Mouse (Mus musculus): ENCODE data around the gene Snx15.
A peak's percentile ranks its signal among the peaks of the same experiment; 100 is the strongest.
"Not testable (repeated sequence)": the region's sequence is repeated elsewhere in the genome, so short reads cannot be mapped to it uniquely, and the experiment has no call there.

Snx15 gene

DNA sequence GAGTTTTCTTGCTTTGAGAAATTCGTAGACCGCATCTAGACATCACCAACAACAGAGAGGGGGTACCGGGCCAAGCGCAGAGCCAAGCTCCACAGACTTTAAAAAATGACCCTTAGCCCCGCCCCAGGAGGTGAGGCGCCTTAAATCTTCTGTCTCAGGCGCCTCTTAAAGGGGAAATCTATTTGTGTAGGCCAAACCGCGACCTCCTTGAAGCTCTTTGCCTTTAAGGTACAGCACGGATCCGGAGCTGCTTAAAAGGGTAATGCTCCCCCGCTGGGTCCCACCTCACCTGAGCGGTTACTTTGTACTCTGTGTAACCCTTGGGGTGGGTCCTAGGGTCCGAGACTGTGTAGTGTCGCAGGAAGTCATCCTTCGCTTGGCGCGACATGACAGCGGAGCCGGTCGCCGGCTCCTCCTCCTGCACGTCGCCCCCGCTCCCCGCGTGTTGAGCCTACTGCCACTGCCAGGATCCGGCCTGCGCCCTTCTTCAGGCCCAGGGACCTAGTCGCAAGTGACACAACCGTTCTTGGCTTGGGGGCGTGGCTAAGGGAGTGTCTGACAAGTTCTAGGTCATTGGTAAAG lies at the start of gene Snx15:
TSS of gene Snx15 (minus strand) at position 545 of the 582 bp plus-strand sequence.
- peak; percentile 99 for DNase-seq (ENCODE audit: low spot score)

DNA sequence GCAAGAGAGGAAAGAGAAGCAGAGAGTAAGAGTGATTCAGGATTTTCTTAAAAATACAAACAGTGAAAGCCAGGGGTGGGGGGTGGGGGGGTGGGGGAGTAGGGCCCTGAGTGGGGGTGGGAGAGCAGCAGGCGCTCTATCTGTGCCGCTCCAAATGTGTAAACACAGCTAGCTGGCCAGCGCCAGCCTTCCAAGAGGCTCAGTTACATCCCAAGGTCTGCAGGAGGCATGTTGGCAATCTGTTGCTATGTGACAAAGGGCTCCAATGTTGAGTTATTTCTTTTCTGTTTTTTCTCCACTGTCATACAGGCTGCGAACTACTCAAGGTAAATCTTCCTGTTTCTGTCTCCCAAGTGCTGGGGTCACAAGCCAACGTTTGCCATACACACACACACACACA lies 46.7 kb upstream of the Snx15 start:
- DNase-seq (ENCODE audit: low spot score), result peak; percentile 52

DNA sequence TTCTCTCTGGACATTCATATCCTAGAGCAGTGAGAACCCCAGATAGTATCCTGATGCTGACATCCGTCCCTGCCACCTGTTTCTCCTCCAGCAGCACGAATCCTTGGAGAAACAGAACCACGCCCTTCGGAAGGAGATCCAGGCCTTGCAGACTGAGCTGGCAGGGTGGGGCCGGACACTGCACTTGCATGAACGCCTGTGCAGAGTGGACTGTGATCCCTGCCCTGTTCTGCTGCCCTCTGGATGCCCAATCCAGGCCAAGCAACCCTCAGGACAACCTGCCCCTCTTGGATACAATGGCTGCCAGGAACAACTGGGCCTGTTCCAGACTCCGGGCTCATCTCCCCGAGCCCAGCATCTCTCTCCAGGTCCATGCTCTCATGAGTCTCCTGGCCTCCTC lies 43.1 kb upstream of the Snx15 start:
- no peak for DNase-seq (ENCODE audit: low spot score)

DNA sequence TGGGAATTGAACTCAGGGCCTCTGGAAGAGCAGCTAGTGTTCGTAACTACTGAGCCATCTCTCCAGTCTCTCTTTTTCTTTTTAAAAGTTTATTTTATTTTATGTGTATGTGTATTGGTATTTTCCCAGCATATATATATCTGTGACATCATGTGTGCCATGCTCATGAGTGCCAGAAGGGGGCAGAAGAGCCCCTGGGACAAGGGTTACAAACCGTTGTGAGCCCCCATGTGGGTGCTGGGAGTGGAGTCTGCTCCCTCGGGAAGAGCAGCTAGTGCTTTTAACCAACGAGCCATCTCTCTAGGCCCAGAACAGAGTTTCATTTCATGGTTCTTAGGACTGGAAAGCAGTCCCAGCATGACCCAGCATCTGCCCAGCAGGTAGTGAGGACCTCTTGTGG lies 38.6 kb upstream of the Snx15 start:
- no peak for DNase-seq (ENCODE audit: low spot score)

DNA sequence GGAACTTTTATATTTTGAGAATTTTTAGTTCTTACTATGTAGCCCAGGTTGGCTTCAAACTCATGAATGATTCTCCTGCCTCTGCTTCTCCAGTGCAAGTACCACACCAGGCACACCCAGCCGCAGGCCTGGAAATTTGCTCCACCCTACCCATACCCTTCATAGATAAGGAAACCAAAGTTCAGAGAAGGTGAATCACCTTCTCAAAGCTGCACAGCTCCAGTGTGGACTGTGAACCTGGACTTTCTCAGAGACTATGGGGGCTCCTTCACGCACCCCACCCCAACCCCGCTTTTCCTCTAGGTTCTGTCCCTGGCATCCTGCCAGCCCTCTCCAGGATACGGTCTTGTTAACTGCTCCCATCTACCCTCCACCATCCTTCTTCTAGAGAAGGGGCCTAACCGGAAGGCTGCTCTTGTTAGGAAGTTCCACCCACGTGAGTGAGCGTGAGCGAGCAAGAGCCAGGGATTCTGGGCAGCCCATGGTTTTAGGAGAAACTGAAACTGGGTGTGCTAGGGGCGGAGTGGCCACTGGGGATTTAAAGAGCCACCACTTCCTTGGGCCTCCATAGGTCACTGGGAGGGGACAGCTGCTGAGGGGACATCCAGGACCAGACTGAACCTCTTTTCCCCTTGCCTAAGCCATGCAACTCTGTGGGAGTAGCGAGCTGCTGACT lies 35.9 kb upstream of the Snx15 start:
- DNase-seq (ENCODE audit: low spot score), result no peak

DNA sequence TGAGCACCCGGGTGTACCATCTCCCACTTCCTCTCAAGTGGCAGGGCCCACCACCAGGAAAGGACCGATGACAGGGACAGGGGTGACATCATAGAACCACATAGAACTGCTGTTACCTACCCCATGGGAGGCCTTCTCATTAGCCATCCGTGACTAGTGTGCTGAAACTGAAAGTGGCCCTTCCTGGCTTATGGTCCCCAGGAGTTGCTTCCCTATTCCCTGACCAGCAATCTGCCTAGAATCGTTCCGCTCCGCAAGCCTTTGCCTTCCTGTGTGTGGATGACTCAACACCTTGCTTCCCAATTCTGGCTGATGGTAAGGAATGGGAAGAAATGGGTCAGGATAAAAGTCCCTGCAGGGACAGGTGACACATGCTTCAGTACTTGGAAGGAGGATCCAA lies 29.1 kb upstream of the Snx15 start:
- no peak for DNase-seq (ENCODE audit: low spot score)

DNA sequence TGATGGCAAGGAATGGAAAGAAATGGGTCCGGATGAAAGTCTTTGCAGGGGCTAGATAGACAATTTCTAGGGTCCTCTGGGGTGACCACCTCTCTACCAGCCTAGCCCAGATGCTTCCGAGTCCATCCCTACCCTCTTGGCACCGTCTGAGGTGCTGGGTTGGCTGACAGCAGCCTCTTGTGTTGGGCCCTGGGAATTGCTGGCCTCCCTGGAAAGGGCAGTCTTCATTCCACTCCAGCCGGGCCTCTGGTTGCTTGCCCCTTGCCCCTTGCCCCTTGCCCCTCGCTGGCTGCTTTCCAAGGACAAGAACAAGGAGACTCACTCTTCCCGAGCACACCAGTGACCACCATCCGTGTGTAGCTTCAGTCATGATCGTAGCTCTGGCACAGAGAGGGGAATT lies 28.3 kb upstream of the Snx15 start:
- DNase-seq (ENCODE audit: low spot score), result peak; percentile 47

DNA sequence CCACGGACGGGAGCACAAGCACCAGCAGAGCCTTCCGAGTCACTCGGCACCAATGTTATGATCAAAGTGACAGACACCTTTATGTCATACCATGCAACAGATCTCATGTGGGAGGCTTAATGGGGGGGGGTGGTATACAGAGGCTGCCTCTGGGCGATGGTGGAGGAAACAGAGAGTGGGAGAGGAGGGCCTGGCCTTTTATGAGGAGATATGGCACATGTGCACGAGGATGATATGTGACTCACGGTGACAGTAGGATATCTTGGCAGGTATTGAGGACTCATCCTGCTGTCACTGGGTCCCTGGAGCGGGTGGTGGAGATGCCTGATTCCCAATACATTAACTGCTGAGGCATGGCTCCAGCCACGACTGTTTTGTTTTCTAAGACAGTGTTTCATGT lies 27.1 kb upstream of the Snx15 start:
- no peak for DNase-seq (ENCODE audit: low spot score)

DNA sequence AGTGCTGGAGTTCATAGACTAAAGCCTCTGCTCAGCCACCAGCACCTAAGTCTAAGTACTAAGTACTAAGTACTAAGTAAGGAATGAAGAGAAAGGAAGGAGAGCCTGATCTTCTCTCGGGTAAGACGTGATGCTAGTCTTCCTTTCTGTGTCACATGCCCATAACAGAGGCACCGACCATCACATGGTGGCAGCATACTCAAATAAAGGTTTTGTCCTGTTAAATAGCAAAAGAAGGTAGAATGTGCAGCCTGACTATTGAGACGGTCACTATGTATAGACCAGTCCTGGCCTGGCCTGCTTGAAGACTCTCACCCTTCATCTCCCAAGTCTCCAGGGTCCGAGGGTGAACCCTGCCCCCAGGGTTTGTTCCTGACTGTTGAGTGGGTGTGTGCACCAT lies 16.7 kb upstream of the Snx15 start:
- DNase-seq (ENCODE audit: low spot score), result no peak

DNA sequence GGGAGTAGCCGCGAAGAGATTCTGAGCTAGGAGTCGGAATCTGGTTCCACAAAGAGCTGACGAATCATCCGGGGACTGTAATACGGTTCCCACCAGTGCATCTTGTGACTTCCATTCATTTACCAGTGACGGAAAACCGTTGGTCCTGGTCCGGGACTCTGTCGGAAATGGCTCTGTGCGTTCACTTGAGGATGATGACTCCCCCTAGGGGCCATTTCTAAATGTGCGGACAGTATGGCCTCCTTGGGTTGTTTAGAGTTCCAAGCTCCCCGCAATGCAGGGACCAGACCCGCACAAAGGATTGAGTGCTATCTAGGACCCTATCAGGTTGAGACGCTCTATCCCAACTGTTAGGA lies 13.3 kb upstream of the Snx15 start, which contains the start of gene Arl2:
TSS of gene Arl2 (minus strand) at position 155 of the 356 bp plus-strand sequence.
- peak; percentile 93 for DNase-seq (ENCODE audit: low spot score)

DNA sequence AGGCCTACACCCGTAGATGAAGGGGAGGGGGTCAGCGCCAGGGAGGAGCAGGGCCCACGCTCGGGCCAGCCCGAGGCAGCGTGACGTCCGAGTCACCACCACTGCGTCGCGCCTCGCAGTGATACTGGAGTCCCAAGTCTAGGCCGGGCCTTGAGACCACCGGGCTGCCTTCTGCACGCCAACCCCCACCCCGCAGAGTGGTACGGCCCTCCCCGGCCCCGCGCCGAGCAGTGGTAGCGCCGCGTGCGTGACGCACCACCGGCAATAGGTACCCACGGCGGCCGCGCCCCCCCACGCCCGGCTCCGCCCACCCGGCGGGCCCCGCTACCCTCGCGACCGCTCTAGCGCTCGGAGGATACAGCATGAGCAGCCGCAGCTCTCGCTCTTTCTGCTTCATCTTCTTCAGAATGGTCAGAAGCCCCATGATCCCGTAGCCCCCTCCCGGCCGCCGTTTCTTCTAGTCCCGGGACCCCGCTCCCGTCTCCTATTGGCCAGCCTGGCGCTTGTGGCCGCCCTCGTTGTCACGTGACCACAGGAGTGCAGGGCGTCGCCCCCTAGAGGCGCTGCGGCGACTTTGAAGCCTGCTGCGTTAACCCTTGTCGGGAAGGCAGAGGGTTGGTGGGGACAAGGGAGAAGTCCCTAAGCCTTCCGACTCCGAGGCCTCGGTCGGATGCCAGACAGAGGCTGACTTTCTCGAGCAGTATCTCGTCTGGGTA lies 12.7 kb upstream of the Snx15 start, which contains the start of gene Batf2:
TSS of gene Batf2 (plus strand) at position 306 of the 716 bp plus-strand sequence.
- DNase-seq (ENCODE audit: low spot score), result peak; percentile 96

DNA sequence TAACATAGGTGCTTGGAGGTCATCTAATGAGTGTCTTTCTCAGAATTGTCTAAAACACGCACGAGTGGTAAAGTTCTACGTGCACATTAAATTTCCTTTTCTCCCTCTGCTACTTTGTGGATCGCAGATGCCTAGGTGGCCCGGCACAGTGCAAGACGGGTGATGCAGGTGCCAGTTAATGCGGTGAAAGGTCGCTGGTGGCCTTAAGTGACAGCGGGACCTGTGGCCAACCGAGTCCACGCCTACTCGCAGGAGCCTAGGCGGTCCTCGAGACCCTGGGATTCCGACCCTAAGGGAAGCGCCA lies 12.2 kb upstream of the Snx15 start:
- no peak for DNase-seq (ENCODE audit: low spot score)

DNA sequence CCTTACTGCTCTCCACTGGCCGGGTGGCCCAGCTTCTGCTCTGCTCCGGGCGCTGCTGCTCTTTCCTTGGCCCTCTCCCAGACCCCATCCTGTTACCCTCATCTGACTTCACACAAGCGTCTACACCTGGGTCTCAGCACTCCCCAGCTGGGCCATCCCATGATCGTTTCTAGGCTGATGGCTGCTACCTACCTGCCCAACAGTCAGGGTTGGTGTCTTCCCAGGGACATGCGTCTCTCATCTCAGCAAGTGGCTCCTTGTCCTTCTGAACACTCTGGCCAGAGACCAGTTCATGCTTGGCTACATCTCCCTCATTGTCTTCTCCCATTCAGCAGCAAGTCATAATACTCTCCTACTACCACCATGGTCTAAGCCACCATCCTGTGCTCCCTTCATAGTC lies 11.6 kb upstream of the Snx15 start:
- DNase-seq (ENCODE audit: low spot score), result no peak

DNA sequence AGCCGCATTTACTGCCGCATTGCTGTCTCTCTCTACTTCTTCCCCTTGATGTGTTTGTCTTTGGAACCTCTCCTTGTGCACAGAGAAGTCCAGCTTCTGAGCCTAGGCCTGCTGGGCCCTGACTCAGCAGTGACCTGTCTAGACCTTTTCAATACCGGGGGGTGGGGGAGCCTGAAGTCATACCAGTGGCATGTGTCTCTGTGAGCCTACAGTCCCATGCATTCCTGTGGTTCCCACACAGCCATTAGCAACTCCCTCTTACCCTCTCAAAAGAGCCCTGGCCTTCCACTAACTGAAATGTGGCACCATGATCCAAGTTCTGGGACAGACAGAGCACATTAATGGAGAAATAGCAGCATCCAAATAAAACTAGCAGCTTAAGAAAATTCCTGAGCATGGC lies 8.3 kb upstream of the Snx15 start:
- DNase-seq (ENCODE audit: low spot score), result no peak

DNA sequence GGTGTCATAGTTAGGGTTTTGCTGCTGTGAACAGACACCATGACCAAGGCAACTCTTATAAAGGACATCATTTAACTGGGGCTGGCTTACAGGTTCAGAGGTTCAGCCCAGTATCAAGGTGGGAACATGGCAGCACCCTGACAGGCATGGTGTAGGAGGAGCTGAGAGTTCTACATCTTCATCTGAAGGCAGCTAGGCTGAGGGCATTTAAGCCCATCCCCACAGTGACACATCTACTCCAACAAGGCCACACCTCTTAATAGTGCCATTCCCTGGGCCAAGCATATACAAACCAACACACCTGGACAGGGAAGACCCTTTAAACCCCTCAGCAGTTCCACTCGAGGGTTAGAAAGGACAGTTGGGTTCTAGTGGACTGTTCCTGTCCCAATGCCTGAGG lies 5.1 kb upstream of the Snx15 start:
- not testable (repeated sequence) for DNase-seq (ENCODE audit: low spot score)

DNA sequence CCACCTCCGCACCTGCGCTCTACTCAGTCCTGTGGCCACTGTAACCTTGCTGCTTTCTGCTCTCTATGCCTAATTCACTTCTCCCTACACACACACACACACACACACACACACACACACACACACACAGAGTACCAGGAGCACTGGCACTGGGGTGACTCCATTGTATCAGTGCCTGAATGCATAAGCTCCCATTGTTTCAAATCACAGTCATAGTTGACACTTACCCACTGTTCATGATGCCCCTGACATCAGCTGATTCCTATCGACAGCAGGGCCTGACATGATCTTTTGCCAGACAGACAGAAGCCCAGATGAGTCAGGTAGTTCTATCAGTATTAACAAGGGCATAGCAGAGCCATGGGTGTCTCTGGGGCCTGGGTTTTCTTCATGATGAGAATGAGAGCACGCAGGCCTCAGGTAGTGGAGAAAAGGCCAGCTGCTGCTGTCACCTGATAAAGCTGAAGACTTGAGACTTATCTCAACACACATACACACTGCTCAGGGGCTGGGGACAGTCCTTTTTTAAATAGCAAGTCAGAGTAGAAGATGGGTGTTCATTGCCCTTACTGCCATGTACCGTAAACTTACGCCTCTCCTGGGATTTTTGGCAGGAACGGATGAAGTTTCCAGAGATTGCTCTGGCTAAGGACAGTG lies 4.2 kb upstream of the Snx15 start:
- DNase-seq (ENCODE audit: low spot score), result no peak

DNA sequence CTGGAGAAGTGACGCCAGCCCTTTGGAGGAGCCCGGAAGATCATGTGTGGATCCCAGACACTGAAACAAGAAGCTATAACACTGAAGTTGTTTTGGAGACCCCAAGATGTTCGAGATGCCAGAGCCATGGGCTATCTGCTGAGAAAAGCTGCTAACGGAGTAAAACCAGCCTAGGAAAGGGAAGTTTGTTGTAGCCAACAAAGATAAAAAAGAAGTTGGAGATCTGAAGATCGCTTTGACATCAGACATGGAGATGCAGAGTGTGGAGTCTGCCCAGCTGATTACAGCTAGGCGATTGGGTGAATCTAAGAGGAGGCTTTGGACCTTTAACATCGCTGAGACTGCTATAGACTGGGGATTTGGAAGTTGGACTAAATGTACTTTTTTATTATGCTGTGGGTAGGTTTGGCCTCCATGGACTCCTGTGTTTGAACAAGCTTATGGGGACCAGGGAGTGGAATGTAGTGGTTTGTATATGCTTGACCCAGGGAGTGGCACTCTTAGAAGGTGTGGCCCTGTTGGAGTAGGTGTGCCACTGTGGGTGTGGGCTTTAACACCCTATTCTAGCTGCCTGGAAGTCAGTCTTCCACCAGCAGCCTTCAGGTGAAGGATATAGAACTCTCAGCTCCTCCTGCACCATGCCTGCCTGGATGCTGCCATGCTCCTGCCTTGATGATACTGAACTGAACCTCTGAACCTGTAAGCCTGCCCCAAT lies 2.5 kb upstream of the Snx15 start:
- DNase-seq (ENCODE audit: low spot score), result not testable (repeated sequence)

DNA sequence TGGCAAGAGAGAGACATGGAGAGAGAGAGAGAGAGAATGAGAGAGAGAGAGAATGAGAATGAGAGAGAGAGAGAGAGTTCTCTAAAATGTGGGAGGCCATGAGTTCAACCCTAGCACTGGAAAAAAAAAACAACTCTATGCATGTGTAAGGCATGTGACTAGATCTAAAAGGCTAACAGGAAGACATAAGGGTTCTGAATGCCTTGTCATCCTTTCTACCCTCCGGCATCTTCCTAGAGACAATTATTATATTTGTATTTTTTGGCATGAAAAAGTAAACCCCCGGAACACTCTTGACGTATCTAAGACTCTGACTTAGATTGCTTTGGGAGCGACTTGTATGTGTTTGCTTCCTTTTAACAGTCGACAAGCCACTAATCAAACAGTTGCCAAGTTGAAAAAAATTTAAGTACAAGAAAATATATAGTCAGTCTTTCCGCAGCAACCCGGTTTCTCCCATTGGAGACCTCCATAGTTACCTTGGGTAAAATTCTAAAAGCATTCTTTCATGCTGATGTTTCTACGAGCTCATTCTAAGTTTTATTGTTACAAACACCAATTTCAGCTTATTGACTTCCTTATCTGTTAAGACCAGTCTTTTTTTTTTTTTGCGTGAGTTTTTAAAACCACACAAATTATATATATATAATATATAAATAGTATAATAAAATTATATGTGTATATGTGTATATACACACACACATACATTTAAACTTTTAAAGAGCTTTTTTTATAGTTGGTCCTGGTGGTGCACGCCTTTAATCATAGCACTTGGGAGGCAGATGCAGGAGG lies 1.1 kb downstream of the Snx15 start:
- DNase-seq (ENCODE audit: low spot score), result no peak

DNA sequence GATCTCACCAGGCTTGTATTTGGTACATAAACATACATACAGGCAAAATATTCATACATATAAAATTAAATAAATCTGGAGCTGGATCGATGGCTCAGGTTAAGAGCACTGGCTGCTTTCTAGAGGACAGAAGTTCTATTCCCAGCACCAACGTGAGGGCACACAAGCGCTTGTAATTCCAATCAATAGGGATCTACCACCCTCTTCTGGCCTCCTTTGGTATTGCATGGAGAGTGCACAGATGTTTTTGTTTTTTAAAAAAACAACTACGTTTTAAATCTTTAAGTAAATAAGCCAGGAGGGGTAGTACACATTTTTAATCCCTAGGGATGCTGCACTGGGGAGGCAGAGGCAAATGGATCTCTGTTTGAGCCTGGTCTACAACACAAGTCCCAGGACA lies 1.8 kb downstream of the Snx15 start:
- DNase-seq (ENCODE audit: low spot score), result peak; percentile 81

DNA sequence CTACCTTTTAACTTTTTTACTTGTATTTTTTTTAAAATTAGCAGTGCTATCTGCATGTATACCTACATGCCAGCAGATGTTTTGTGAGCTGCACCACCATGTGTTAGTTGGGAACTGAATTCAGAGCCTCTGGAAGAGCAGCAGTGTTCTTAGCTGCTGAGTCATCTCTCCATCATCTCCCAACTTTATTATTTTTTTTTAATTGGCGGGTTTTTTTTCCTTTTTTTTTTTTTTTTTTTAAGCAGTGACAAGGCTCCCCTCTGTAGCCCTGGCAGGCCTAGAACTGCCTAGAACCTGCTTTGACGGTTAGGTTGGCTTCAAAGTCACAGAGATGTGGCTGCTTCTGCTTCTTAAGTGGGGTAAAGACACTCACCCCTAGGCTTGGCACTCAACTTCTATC lies 3.2 kb downstream of the Snx15 start:
- DNase-seq (ENCODE audit: low spot score), result peak; percentile 55

DNA sequence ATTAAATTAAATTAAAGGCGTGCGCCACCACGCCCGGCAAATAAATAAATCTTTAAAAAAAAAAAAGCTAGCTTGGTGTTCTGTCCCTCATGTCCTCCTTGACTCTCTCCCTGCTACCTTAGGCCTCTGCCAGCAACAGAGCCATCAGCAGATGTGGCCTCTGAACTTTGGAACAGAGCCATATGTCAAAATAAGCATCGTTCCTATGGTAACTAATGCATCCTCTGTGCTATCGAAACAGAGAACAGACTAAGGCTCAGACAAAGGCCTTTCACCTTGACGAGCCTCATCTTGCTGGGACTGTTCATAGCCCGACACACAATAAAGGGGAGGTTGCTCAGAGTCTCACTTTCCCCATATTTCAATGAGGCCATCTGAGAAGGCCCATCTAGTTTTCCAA lies 4.8 kb downstream of the Snx15 start:
- DNase-seq (ENCODE audit: low spot score), result peak; percentile 69

DNA sequence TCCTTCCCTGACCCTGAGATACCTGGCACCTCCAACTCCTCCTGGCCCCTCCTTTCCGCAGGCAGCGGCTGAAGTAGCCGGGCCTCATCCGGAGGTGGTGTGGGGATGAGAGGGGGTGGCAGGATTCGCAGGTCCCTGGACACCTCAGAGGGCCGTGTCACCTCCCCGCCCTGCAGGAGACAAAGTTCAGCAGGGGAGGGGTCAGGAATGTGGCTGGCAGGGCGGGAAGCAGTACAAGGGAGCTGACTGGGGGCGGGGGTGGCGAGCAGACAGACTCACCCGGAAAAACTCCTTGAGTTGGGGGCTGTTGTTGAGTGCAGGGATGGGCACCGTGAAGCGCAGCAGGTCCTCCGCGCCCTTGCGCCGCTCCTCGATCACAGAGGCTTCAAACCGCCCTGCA lies 6.3 kb downstream of the Snx15 start:
- no peak for DNase-seq (ENCODE audit: low spot score)

Data from adipocyte (in vitro differentiated cells).